Mouse (Mus musculus) limb, embryonic 11.5 days (tissue): ENCODE results near the gene Wdr43. TPM values are rescaled to one million over a fixed set of nuclear protein-coding genes. Genes with fewer than 3 reads are reported as not detected.

Experiments used
- ATAC-seq: fragments of 200-750 bp; cut with Nextera tagmentation; 2 replicates; pipeline ENCODE4 v1.8.0; 2017; ENCODE audit warnings: low read depth; ENCODE audit not compliant: insufficient number of reproducible peaks, low FRiP score, low TSS enrichment
- DNase-seq: peaks from one replicate; pipeline ENCODE4 v3.0.0-alpha.2; 2015; ENCODE audit warnings: low spot score
- H3K27ac ChIP-seq: fragments of 300-500 bp; sonication (generic); replicated peaks from 2 replicates; pipeline ENCODE4 v1.5.1; 2014; ENCODE audit warnings: low read depth, mild to moderate bottlenecking, low read length
- H3K27me3 ChIP-seq: fragments of 300-500 bp; sonication (generic); 2 replicates; pipeline ENCODE4 v1.6.1; 2014; ENCODE audit warnings: mild to moderate bottlenecking, low read length, mixed read lengths; ENCODE audit not compliant: control insufficient read depth, insufficient read depth
- H3K36me3 ChIP-seq: fragments of 300-500 bp; sonication (generic); 2 replicates; pipeline ENCODE4 v1.6.1; 2014; ENCODE audit warnings: mild to moderate bottlenecking, low read length, moderate library complexity, mixed read lengths; ENCODE audit not compliant: control insufficient read depth, insufficient read depth
- H3K4me1 ChIP-seq: fragments of 300-500 bp; sonication (generic); 2 replicates; pipeline ENCODE4 v1.6.1; 2014; ENCODE audit warnings: low read length, mixed read lengths; ENCODE audit not compliant: control insufficient read depth, insufficient read depth
- H3K4me2 ChIP-seq: fragments of 300-500 bp; sonication (generic); 2 replicates; pipeline ENCODE4 v1.6.1; 2014; ENCODE audit warnings: low read depth, mild to moderate bottlenecking, moderate library complexity; ENCODE audit not compliant: severe bottlenecking
- H3K4me3 ChIP-seq: fragments of 300-500 bp; sonication (generic); 2 replicates; pipeline ENCODE4 v1.5.1; 2014; ENCODE audit warnings: low read depth, low read length
- H3K9ac ChIP-seq: fragments of 300-500 bp; sonication (generic); 2 replicates; pipeline ENCODE4 v1.6.1; 2014; ENCODE audit warnings: mild to moderate bottlenecking, low read length
- H3K9me3 ChIP-seq: fragments of 300-500 bp; sonication (generic); 2 replicates; pipeline ENCODE4 v1.6.1; 2016; ENCODE audit warnings: low read length; ENCODE audit not compliant: control insufficient read depth
- WGBS: fragments of 180-500 bp; shearing (Covaris S2); extraction: QIAGEN DNeasy Blood & Tissue Kit; methylation state at CpG from one replicate; pipeline ENCODE4 v1.1.7; 2014; 5-methylcytosine and 5-hydroxymethylcytosine counted together
- polyA plus RNA-seq: library from polyadenylated mRNA; unstranded; fragments of >200 nt; fragmentation: Nextera tagmentation; extraction: Ambion mirVana; gene quantifications from 2 replicates; pipeline ENCODE4 v1.2.1, GENCODE M21; 2014

Gene Wdr43
- polyA plus RNA-seq, 1 experiment from 2014 or later: 104 TPM

GRCm38 (mm10) chr17:71652934-71653333 is 37.2 kb downstream of the Wdr43 start:
- WGBS: 88% methylated on average over 5 of the region's 5 CpGs
- DNase-seq (no peak), ATAC-seq (no peak)
- H3K4me2 ChIP-seq: no peak overlapping the region
- no peak overlapping the region for H3K9ac ChIP-seq
- H3K27me3 ChIP-seq: no peaks in the 10 kb centered on the region
- H3K36me3 ChIP-seq: peaks cover 22% of the 10 kb centered on the region
- no peak overlapping the region for H3K27ac ChIP-seq
- no peaks in the 10 kb centered on the region for H3K4me1 ChIP-seq
- no peaks in the 10 kb centered on the region for H3K9me3 ChIP-seq
- H3K4me3 ChIP-seq: no peak overlapping the region

GRCm38 (mm10) chr17:71657521-71657920 is 41.8 kb downstream of the Wdr43 start:
- WGBS: 82% methylated on average over 4 of the region's 4 CpGs
- Histone ChIP-seq H3K36me3 (peaks cover 7% of the 10 kb centered on the region), H3K4me3 (no peak overlapping the region), H3K27ac (no peak overlapping the region), H3K27me3 (no peaks in the 10 kb centered on the region), H3K4me1 (no peaks in the 10 kb centered on the region), H3K9ac (no peak overlapping the region), H3K9me3 (no peaks in the 10 kb centered on the region), H3K4me2 (no peak overlapping the region)
- ATAC-seq (no peak), DNase-seq (no peak)

- Histone ChIP-seq H3K4me2 (no peak overlapping the region), H3K27ac (no peak overlapping the region), H3K9me3 (no peaks in the 10 kb centered on the region), H3K36me3 (no peaks in the 10 kb centered on the region; the same call in 1 of the 2 replicates), H3K27me3 (no peaks in the 10 kb centered on the region), H3K4me3 (no peak overlapping the region), H3K4me1 (no peaks in the 10 kb centered on the region), H3K9ac (no peak overlapping the region)
- WGBS: 91% methylated on average over 10 of the region's 10 CpGs
- DNase-seq (no peak), ATAC-seq (no peak)
Observed at GRCm38 (mm10) chr17:71658666-71659065, 43.0 kb downstream of the Wdr43 start.

- Histone ChIP-seq H3K9me3 (no peaks in the 10 kb centered on the region), H3K4me3 (no peak overlapping the region), H3K4me2 (no peak overlapping the region), H3K4me1 (no peaks in the 10 kb centered on the region), H3K27me3 (no peaks in the 10 kb centered on the region), H3K36me3 (no peaks in the 10 kb centered on the region; the same call in 1 of the 2 replicates), H3K27ac (no peak overlapping the region), H3K9ac (no peak overlapping the region)
- DNase-seq: no peak
- WGBS: 56% methylated on average over 1 of the region's 1 CpGs
- ATAC-seq: no peak
Observed at GRCm38 (mm10) chr17:71660390-71660789, 44.7 kb downstream of the Wdr43 start.

- Histone ChIP-seq H3K4me2 (peak overlapping the region; percentile 55), H3K4me3 (peak overlapping the region; percentile 20), H3K4me1 (no peaks in the 10 kb centered on the region), H3K9me3 (no peaks in the 10 kb centered on the region), H3K9ac (no peak overlapping the region), H3K27me3 (no peaks in the 10 kb centered on the region), H3K27ac (no peak overlapping the region), H3K36me3 (no peaks in the 10 kb centered on the region)
- ATAC-seq (peak; percentile 73), DNase-seq (peak; percentile 84)
- 11% methylated on average over 21 of the region's 21 CpGs for WGBS
Observed at GRCm38 (mm10) chr17:71662751-71663250, 47.1 kb downstream of the Wdr43 start.

- WGBS: 85% methylated on average over 6 of the region's 6 CpGs
- Histone ChIP-seq H3K36me3 (no peaks in the 10 kb centered on the region), H3K4me2 (no peak overlapping the region), H3K4me1 (no peaks in the 10 kb centered on the region), H3K9ac (no peak overlapping the region), H3K9me3 (no peaks in the 10 kb centered on the region), H3K27me3 (no peaks in the 10 kb centered on the region), H3K4me3 (no peak overlapping the region), H3K27ac (no peak overlapping the region)
- no peak for DNase-seq
- no peak for ATAC-seq
Observed at GRCm38 (mm10) chr17:71663491-71663890, 47.8 kb downstream of the Wdr43 start.

- no peaks in the 10 kb centered on the region for H3K27me3 ChIP-seq
- ATAC-seq (no peak), DNase-seq (no peak)
- no peaks in the 10 kb centered on the region for H3K4me1 ChIP-seq
- no peak overlapping the region for H3K4me2 ChIP-seq
- WGBS: 71% methylated on average over 1 of the region's 1 CpGs
- H3K9me3 ChIP-seq: no peaks in the 10 kb centered on the region
- H3K4me3 ChIP-seq: no peak overlapping the region
- no peaks in the 10 kb centered on the region for H3K36me3 ChIP-seq
- no peak overlapping the region for H3K27ac ChIP-seq
- H3K9ac ChIP-seq: no peak overlapping the region
Observed at GRCm38 (mm10) chr17:71664172-71664571, 48.5 kb downstream of the Wdr43 start.

GRCm38 (mm10) chr17:71665201-71665600 is 49.5 kb downstream of the Wdr43 start:
- Histone ChIP-seq H3K36me3 (no peaks in the 10 kb centered on the region), H3K4me2 (no peak overlapping the region), H3K9me3 (no peaks in the 10 kb centered on the region), H3K27me3 (no peaks in the 10 kb centered on the region), H3K27ac (no peak overlapping the region), H3K9ac (no peak overlapping the region), H3K4me1 (no peaks in the 10 kb centered on the region), H3K4me3 (no peak overlapping the region)
- DNase-seq (no peak), ATAC-seq (no peak)
- 76% methylated on average over 4 of the region's 4 CpGs for WGBS

- Histone ChIP-seq H3K4me2 (no peak overlapping the region), H3K4me3 (no peak overlapping the region), H3K9ac (no peak overlapping the region), H3K36me3 (no peaks in the 10 kb centered on the region), H3K27me3 (no peaks in the 10 kb centered on the region), H3K27ac (no peak overlapping the region), H3K9me3 (no peaks in the 10 kb centered on the region), H3K4me1 (no peaks in the 10 kb centered on the region)
- WGBS: 83% methylated on average over 5 of the region's 5 CpGs
- ATAC-seq: no peak
- DNase-seq: no peak
Observed at GRCm38 (mm10) chr17:71669511-71669910, 53.8 kb downstream of the Wdr43 start.
